Mouse (Mus musculus) midbrain, embryonic 11.5 days (tissue): ENCODE data around the gene 2200002D01Rik. TPM values are rescaled to one million over a fixed set of nuclear protein-coding genes. Genes with fewer than 3 reads are reported as not detected.
A peak's percentile ranks its signal among the peaks of the same experiment; 100 is the strongest.

ENCODE experiments used
- ATAC-seq: fragments of 200-750 bp; cut with Nextera tagmentation; 2 replicates; pipeline ENCODE4 v1.8.0; 2017; ENCODE audit warnings: moderate TSS enrichment, moderate library complexity; ENCODE audit not compliant: low FRiP score
- DNase-seq: peaks from one replicate; pipeline ENCODE4 v3.0.0; 2015; ENCODE audit warnings: low spot score; ENCODE audit errors: missing footprints
- H3K27ac ChIP-seq: fragments of 300-500 bp; sonication (generic); 2 replicates; pipeline ENCODE4 v1.5.1; 2014; ENCODE audit warnings: low read depth, low read length
- H3K27me3 ChIP-seq: fragments of 300-500 bp; sonication (generic); 2 replicates; pipeline ENCODE4 v1.6.1; 2014; ENCODE audit warnings: mild to moderate bottlenecking, low read length, moderate library complexity, mixed read lengths; ENCODE audit not compliant: control insufficient read depth, insufficient read depth
- H3K36me3 ChIP-seq: fragments of 300-500 bp; sonication (generic); 2 replicates; pipeline ENCODE4 v1.6.1; 2014; ENCODE audit warnings: mild to moderate bottlenecking, low read length, moderate library complexity, mixed read lengths; ENCODE audit not compliant: control insufficient read depth, insufficient read depth
- H3K4me1 ChIP-seq: fragments of 300-500 bp; sonication (generic); 2 replicates; pipeline ENCODE4 v1.6.1; 2014; ENCODE audit warnings: low read length; ENCODE audit not compliant: control insufficient read depth, insufficient read depth
- H3K4me2 ChIP-seq: fragments of 300-500 bp; sonication (generic); 2 replicates; pipeline ENCODE4 v1.6.1; 2014; ENCODE audit warnings: mild to moderate bottlenecking, moderate library complexity
- H3K4me3 ChIP-seq: fragments of 300-500 bp; sonication (generic); 2 replicates; pipeline ENCODE4 v1.5.1; 2014; ENCODE audit warnings: low read depth, low read length
- H3K9ac ChIP-seq: fragments of 300-500 bp; sonication (generic); 2 replicates; pipeline ENCODE4 v1.6.1; 2014; ENCODE audit warnings: low read length
- H3K9me3 ChIP-seq: fragments of 300-500 bp; sonication (generic); 2 replicates; pipeline ENCODE4 v1.6.1; 2016; ENCODE audit warnings: low read length; ENCODE audit not compliant: control insufficient read depth
- WGBS: fragments of 180-500 bp; shearing (Covaris S2); extraction: QIAGEN DNeasy Blood & Tissue Kit; methylation state at CpG from one replicate; pipeline ENCODE4 v1.1.7; 2014; 5-methylcytosine and 5-hydroxymethylcytosine counted together
- polyA plus RNA-seq: library from polyadenylated mRNA; unstranded; fragments of >200 nt; fragmentation: Nextera tagmentation; extraction: Ambion mirVana; gene quantifications from 2 replicates; pipeline ENCODE4 v1.2.1, GENCODE M21; 2014

The 2200002D01Rik gene
- polyA plus RNA-seq, 1 experiment from 2014 or later = 2.7 TPM

- H3K27me3 ChIP-seq = peaks cover 25% of the 10 kb centered on the region
- no peak overlapping the region for H3K4me2 ChIP-seq
- no peak overlapping the region for H3K4me3 ChIP-seq
- WGBS = 84% methylated on average over 6 of the region's 6 CpGs
- H3K9me3 ChIP-seq = peaks cover 4% of the 10 kb centered on the region; the same call in 1 of the 2 replicates
- H3K36me3 ChIP-seq = no peaks in the 10 kb centered on the region
- no peak overlapping the region for H3K27ac ChIP-seq
- ATAC-seq (no peak), DNase-seq (peak; percentile 69)
- peaks cover 9% of the 10 kb centered on the region for H3K4me1 ChIP-seq
- no peak overlapping the region for H3K9ac ChIP-seq
Observed at GRCm38 (mm10) chr7:29233745-29234144, 14.5 kb downstream of the 2200002D01Rik start.

DNA sequence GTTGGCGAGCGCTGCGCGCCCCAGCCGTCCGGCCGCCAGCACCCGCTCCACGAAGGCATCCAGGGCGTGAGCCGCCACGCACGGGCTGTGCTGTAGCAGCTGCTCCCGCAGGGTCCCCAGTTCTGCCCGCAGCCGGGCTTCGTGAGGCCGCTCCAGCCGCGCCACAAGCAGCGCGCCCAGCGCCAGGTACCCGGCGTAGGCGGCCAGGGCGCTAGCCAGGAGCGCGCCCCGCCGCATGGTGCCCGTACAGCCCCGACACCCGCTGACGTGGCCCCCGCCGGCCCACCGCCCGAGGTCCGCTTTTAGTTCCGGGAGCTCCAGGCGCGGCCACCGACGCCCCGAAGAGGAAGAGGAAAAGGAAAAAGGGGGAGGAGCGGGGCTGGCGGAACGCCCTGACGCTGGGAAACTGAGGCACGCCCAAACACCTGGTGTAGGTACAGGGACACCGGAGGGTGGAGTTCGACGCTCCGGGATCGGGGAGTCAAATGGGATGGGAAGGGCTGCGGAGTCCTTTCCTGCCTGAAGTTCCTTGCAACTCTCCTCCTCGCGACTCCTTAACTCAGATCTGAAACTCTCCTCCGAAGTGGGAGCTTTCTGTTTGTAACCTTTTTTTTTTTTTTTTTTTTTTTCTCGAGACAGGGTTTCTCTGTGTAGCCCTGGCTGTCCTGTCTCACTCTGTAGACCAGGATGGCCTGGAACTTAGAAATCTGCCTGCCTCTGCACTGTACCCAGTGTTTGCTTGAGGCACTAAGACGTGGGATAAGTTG, 15.8 kb downstream of the 2200002D01Rik start, which contains the start of gene Kcnk6:
Gene Kcnk6 (minus strand): TSS at position 269 of the 767 bp plus-strand sequence.
- no peak for ATAC-seq
- 2% methylated on average over 61 of the region's 62 CpGs for WGBS
- Histone ChIP-seq H3K4me1 (peaks cover 6% of the 10 kb centered on the region), H3K9ac (peak within 1 kb of the TSS; percentile 49), H3K4me2 (peak within 1 kb of the TSS; percentile 59), H3K4me3 (peak within 1 kb of the TSS; percentile 37), H3K27me3 (peaks cover 25% of the 10 kb centered on the region), H3K36me3 (no peaks in the 10 kb centered on the region), H3K27ac (no peak within 1 kb of the TSS), H3K9me3 (peaks cover 4% of the 10 kb centered on the region; the same call in 1 of the 2 replicates)
- DNase-seq = peak; percentile 89

- H3K9ac ChIP-seq = no peak overlapping the region
- ATAC-seq (no peak), DNase-seq (peak; percentile 84)
- H3K27ac ChIP-seq = no peak overlapping the region
- no peak overlapping the region for H3K4me3 ChIP-seq
- H3K36me3 ChIP-seq = no peaks in the 10 kb centered on the region
- no peak overlapping the region for H3K4me2 ChIP-seq
- peaks cover 25% of the 10 kb centered on the region for H3K27me3 ChIP-seq
- peaks cover 4% of the 10 kb centered on the region; the same call in 1 of the 2 replicates for H3K9me3 ChIP-seq
- peaks cover 6% of the 10 kb centered on the region for H3K4me1 ChIP-seq
- 49% methylated on average over 3 of the region's 3 CpGs for WGBS
Observed at GRCm38 (mm10) chr7:29231517-29231916, 16.7 kb downstream of the 2200002D01Rik start.

DNA sequence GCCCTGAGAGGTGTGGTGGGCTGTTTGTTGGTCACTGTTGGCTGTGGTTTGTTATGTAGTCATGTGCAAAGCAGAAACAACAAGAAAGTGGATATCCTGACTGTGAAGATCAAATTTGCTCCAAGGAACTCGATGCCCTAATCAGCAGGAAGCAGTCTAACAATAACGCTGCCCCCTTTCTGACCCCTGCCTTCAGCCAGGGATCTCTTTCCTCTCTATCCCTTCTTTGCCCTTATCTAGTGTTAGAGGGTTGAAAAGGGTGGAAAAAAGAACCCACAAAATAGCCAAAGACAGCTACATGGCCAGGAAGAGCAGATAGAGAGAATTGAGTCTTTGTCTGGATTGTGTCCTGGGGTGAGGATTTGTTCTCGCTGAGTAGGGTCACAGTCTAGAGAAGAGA, 17.7 kb downstream of the 2200002D01Rik start:
- H3K27ac ChIP-seq = no peak overlapping the region
- 24% methylated on average over 3 of the region's 3 CpGs for WGBS
- H3K4me2 ChIP-seq = no peak overlapping the region
- DNase-seq = peak; percentile 80
- peaks cover 25% of the 10 kb centered on the region for H3K27me3 ChIP-seq
- no peak overlapping the region for H3K4me3 ChIP-seq
- no peaks in the 10 kb centered on the region for H3K36me3 ChIP-seq
- peaks cover 6% of the 10 kb centered on the region for H3K4me1 ChIP-seq
- no peak for ATAC-seq
- no peak overlapping the region for H3K9ac ChIP-seq
- H3K9me3 ChIP-seq = peaks cover 4% of the 10 kb centered on the region; the same call in 1 of the 2 replicates

DNA sequence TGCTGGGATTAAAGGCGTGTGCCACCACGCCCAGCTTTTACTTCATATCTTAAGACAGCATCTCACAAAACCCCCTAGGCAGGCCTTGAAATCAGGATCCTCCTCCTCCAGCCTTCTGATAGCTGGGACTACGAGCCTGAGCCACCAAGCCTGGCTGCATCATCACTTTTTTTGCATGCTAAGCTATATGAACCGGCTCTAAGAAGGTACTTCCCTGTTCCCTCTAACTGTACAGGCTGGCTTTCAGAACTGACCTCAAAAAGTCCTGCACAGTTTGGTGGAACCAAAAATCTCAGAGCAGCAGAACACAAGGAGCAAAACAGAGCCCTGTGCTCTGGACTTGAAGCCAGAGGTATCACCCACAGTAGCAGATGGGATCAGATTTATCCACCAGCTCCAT, 20.1 kb downstream of the 2200002D01Rik start:
- H3K27me3 ChIP-seq = peaks cover 23% of the 10 kb centered on the region

GRCm38 (mm10) chr7:29225520-29225919, 22.7 kb downstream of the 2200002D01Rik start:
- ATAC-seq (no peak), DNase-seq (no peak)
- Histone ChIP-seq H3K9me3 (no peaks in the 10 kb centered on the region), H3K9ac (0 out of 2 replicates have a peak overlapping the region, but pooled peaks have one; percentile 44), H3K4me3 (no peak overlapping the region), H3K4me1 (peaks cover 8% of the 10 kb centered on the region; the same call in 1 of the 2 replicates), H3K36me3 (no peaks in the 10 kb centered on the region), H3K4me2 (peak overlapping the region; percentile 36; the same call in 1 of the 2 replicates), H3K27ac (no peak overlapping the region), H3K27me3 (peaks cover under 1% of the 10 kb centered on the region)
- WGBS = 73% methylated on average over 13 of the region's 13 CpGs

More for the DNA sequence above, 20.1 kb downstream of the 2200002D01Rik start:
- no peak overlapping the region for H3K9ac ChIP-seq
- no peaks in the 10 kb centered on the region for H3K36me3 ChIP-seq
- H3K27ac ChIP-seq = no peak overlapping the region
- H3K4me2 ChIP-seq = no peak overlapping the region
- 79% methylated on average over 4 of the region's 4 CpGs for WGBS
- no peak overlapping the region for H3K4me3 ChIP-seq
- no peaks in the 10 kb centered on the region for H3K9me3 ChIP-seq
- ATAC-seq = no peak
- H3K4me1 ChIP-seq = peaks cover 14% of the 10 kb centered on the region
- DNase-seq = no peak

DNA sequence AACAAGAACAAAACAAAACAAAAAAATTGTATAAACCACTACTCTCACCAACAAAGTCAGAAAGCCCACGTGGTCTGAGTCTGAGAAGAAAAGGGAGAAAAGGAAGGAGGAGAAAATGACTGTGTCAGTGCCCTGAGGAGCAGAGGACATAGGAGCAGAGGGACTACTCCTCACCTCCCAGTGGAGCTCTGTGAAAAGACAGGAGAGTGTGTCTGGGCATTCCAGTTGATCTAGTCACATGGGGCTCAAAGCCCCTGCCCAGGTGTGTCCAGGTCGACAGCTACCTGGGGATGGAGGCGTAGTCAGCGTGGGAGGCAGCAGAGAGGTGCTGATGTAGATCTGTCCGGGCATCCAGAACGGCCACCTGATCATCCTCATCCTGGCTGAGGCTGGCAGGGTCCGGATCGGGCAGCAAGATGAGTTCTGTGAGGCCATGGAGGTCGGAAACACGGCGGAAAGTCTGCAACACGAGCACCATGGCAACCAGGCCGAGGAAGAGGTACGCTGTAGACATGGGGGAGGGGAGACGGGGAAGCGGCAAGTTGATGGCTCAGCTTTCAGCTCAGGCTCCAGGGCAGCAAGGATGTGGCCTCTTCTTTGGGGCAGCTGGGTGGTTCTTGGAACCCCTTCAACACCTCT, 23.4 kb downstream of the 2200002D01Rik start:
- no peak overlapping the region for H3K27ac ChIP-seq

GRCm38 (mm10) chr7:29214846-29215245, 33.4 kb downstream of the 2200002D01Rik start:
- Histone ChIP-seq H3K27me3 (peaks cover 12% of the 10 kb centered on the region), H3K9ac (no peak overlapping the region), H3K9me3 (peaks cover 4% of the 10 kb centered on the region; the same call in 1 of the 2 replicates), H3K36me3 (no peaks in the 10 kb centered on the region), H3K4me3 (no peak overlapping the region), H3K4me2 (no peak overlapping the region), H3K27ac (no peak overlapping the region), H3K4me1 (no peaks in the 10 kb centered on the region)
- ATAC-seq = no peak
- WGBS = 46% methylated on average over 15 of the region's 15 CpGs
- no peak for DNase-seq

More for the DNA sequence above, 23.4 kb downstream of the 2200002D01Rik start:
- peak; percentile 83 for DNase-seq
- Histone ChIP-seq H3K4me3 (0 out of 2 replicates have a peak overlapping the region, but pooled peaks have one; percentile 5), H3K4me2 (peak overlapping the region; percentile 36; the same call in 1 of the 2 replicates), H3K27me3 (no peaks in the 10 kb centered on the region), H3K4me1 (peaks cover 8% of the 10 kb centered on the region; the same call in 1 of the 2 replicates), H3K9me3 (no peaks in the 10 kb centered on the region; the same call in 1 of the 2 replicates), H3K9ac (peak overlapping the region; percentile 44; the same call in 1 of the 2 replicates), H3K36me3 (no peaks in the 10 kb centered on the region)
- ATAC-seq = peak; percentile 42; the same call in 1 of the 2 replicates
- 10% methylated on average over 16 of the region's 16 CpGs for whole genome bisulfite sequencing
